Mouse (Mus musculus): ENCODE results near the gene Vrk2. TPM values are rescaled to one million over a fixed set of nuclear protein-coding genes. Genes with fewer than 3 reads are reported as not detected.

The Vrk2 gene
- polyA plus RNA-seq, 1 experiment from 2014 or later: 18.3 TPM

- H3K27ac ChIP-seq: no peak overlapping the region
- no peak overlapping the region for H3K9ac ChIP-seq
- no peak overlapping the region for H3K4me3 ChIP-seq (replicated peaks)
- H3K4me1 ChIP-seq: no peaks in the 10 kb centered on the region
- H3K27me3 ChIP-seq: no peaks in the 10 kb centered on the region
- H3K36me3 ChIP-seq: 0 out of 2 replicates have a peak, but pooled peaks cover 3% of the 10 kb centered on the region
- ATAC-seq (replicated peaks; ENCODE audit: low FRiP score): no peak
- H3K9me3 ChIP-seq (replicated peaks): no peaks in the 10 kb centered on the region
- no peak overlapping the region for H3K4me2 ChIP-seq
- 94% methylated on average over 1 of the region's 1 CpGs for WGBS
Measured at GRCm38 (mm10) chr11:26450636-26451035, 143.2 kb downstream of the Vrk2 start.

- Histone ChIP-seq H3K27ac (no peak overlapping the region), H3K4me1 (no peaks in the 10 kb centered on the region), H3K9ac (no peak overlapping the region), H3K27me3 (no peaks in the 10 kb centered on the region), H3K9me3 (replicated peaks) (no peaks in the 10 kb centered on the region), H3K36me3 (0 out of 2 replicates have a peak, but pooled peaks cover 5% of the 10 kb centered on the region), H3K4me3 (replicated peaks) (no peak overlapping the region), H3K4me2 (no peak overlapping the region)
- 75% methylated on average over 3 of the region's 3 CpGs for WGBS
- no peak for ATAC-seq (replicated peaks; ENCODE audit: low FRiP score)
Measured at GRCm38 (mm10) chr11:26449789-26450188, 144.0 kb downstream of the Vrk2 start.

GRCm38 (mm10) chr11:26444374-26444773 is 149.4 kb downstream of the Vrk2 start:
- Histone ChIP-seq H3K4me1 (no peaks in the 10 kb centered on the region), H3K4me2 (no peak overlapping the region), H3K4me3 (replicated peaks) (no peak overlapping the region), H3K27ac (no peak overlapping the region), H3K9ac (no peak overlapping the region), H3K36me3 (peaks cover 5% of the 10 kb centered on the region; the same call in 1 of the 2 replicates), H3K27me3 (no peaks in the 10 kb centered on the region), H3K9me3 (replicated peaks) (no peaks in the 10 kb centered on the region)
- no peak for ATAC-seq (replicated peaks; ENCODE audit: low FRiP score)

- Histone ChIP-seq H3K36me3 (peaks cover 14% of the 10 kb centered on the region), H3K4me1 (no peaks in the 10 kb centered on the region), H3K27ac (no peak overlapping the region), H3K9ac (no peak overlapping the region), H3K4me2 (no peak overlapping the region), H3K27me3 (no peaks in the 10 kb centered on the region), H3K4me3 (replicated peaks) (no peak overlapping the region), H3K9me3 (replicated peaks) (no peaks in the 10 kb centered on the region)
- 70% methylated on average over 1 of the region's 1 CpGs for WGBS
- no peak for ATAC-seq (replicated peaks; ENCODE audit: low FRiP score)
Measured at GRCm38 (mm10) chr11:26441121-26441520, 152.7 kb downstream of the Vrk2 start.

- no peak overlapping the region for H3K27ac ChIP-seq
- H3K27me3 ChIP-seq: no peaks in the 10 kb centered on the region
- WGBS: 89% methylated on average over 13 of the region's 13 CpGs
Measured at GRCm38 (mm10) chr11:26437818-26438217, 156.0 kb downstream of the Vrk2 start.

GRCm38 (mm10) chr11:26434229-26434628 is 159.6 kb downstream of the Vrk2 start:
- ATAC-seq (replicated peaks; ENCODE audit: low FRiP score): no peak
- no peaks in the 10 kb centered on the region for H3K9me3 ChIP-seq (replicated peaks)
- peaks cover 9% of the 10 kb centered on the region; the same call in 1 of the 2 replicates for H3K36me3 ChIP-seq
- H3K27ac ChIP-seq: no peak overlapping the region
- H3K4me1 ChIP-seq: no peaks in the 10 kb centered on the region
- H3K27me3 ChIP-seq: no peaks in the 10 kb centered on the region
- H3K4me2 ChIP-seq: no peak overlapping the region
- no peak overlapping the region for H3K9ac ChIP-seq
- no peak overlapping the region for H3K4me3 ChIP-seq (replicated peaks)

More at GRCm38 (mm10) chr11:26437818-26438217, 156.0 kb downstream of the Vrk2 start:
- peaks cover 9% of the 10 kb centered on the region for H3K36me3 ChIP-seq
- H3K9me3 ChIP-seq (replicated peaks): no peaks in the 10 kb centered on the region
- no peak overlapping the region for H3K4me2 ChIP-seq
- H3K4me3 ChIP-seq (replicated peaks): no peak overlapping the region
- H3K4me1 ChIP-seq: no peaks in the 10 kb centered on the region
- H3K9ac ChIP-seq: no peak overlapping the region
- ATAC-seq (replicated peaks; ENCODE audit: low FRiP score): no peak

- Histone ChIP-seq H3K4me1 (no peaks in the 10 kb centered on the region), H3K9ac (no peak overlapping the region), H3K4me2 (no peak overlapping the region), H3K27me3 (no peaks in the 10 kb centered on the region), H3K9me3 (replicated peaks) (no peaks in the 10 kb centered on the region), H3K4me3 (replicated peaks) (no peak overlapping the region), H3K27ac (no peak overlapping the region), H3K36me3 (0 out of 2 replicates have a peak, but pooled peaks cover 5% of the 10 kb centered on the region)
- 49% methylated on average over 2 of the region's 2 CpGs for WGBS
- ATAC-seq (replicated peaks; ENCODE audit: low FRiP score): 0 out of 2 replicates have a peak, but pooled peaks have one; percentile 60
Measured at GRCm38 (mm10) chr11:26421472-26421871, 172.3 kb downstream of the Vrk2 start.

Other genes with a start within 250 kb of the Vrk2 start
- gene Fancl, start 207.9 kb downstream of the Vrk2 start, polyA plus RNA-seq (2015; fragmentation: Nextera tagmentation; extraction: Ambion mirVana): 26.9 and 30.3 TPM in 2 replicates
- not detected in 2 replicates for gene Gm6899, start 758 bp downstream of the Vrk2 start, polyA plus RNA-seq (2015; fragmentation: Nextera tagmentation; extraction: Ambion mirVana)